Mouse (Mus musculus): Measurements from ENCODE around the gene Gm17622. TPM values are rescaled to one million over a fixed set of nuclear protein-coding genes. Genes with fewer than 3 reads are reported as not detected.

Gm17622 gene
- polyA plus RNA-seq, 2 experiments, result not detected

GRCm38 (mm10) chr13:96454288-96454687 lies 36.2 kb upstream of the Gm17622 start:
- Histone ChIP-seq H3K36me3 (replicated peaks; ENCODE audit: control insufficient read depth, insufficient read depth, low read depth) (no peaks in the 10 kb centered on the region), H3K4me3 (ENCODE audit: insufficient read depth in 1 of 2, low read depth in 2 of 2, low read length in 2 of 2) (no peak overlapping the region), H3K27ac (no peak overlapping the region), H3K9me3 (ENCODE audit: control insufficient read depth, low read length) (no peaks in the 10 kb centered on the region), H3K4me1 (replicated peaks; ENCODE audit: control insufficient read depth in 2 of 2, insufficient read depth in 2 of 2, low read length in 1 of 2) (no peaks in the 10 kb centered on the region), H3K27me3 (ENCODE audit: control insufficient read depth, insufficient read depth, low read length) (no peaks in the 10 kb centered on the region), H3K9ac (replicated peaks) (no peak overlapping the region), H3K4me2 (ENCODE audit: low read depth) (no peak overlapping the region)
- WGBS (ENCODE audit: insufficient replicate concordance), result 56% methylated on average over 3 of the region's 3 CpGs
- no peak for ATAC-seq (ENCODE audit: insufficient read depth)
- TF ChIP-seq EP300 (IDR thresholded peaks at IDR 0.05; ENCODE audit: low read depth) (no peak), CTCF (IDR thresholded peaks at IDR 0.05; ENCODE audit: low read depth) (no peak)
- no peak for DNase-seq (ENCODE audit: low read depth in 3 of 3, low spot score in 3 of 3)

- Histone ChIP-seq H3K4me2 (ENCODE audit: low read depth) (no peak overlapping the region), H3K4me1 (replicated peaks; ENCODE audit: control insufficient read depth in 2 of 2, insufficient read depth in 2 of 2, low read length in 1 of 2) (no peaks in the 10 kb centered on the region), H3K4me3 (ENCODE audit: insufficient read depth in 1 of 2, low read depth in 2 of 2, low read length in 2 of 2) (no peak overlapping the region), H3K27ac (no peak overlapping the region), H3K9me3 (ENCODE audit: control insufficient read depth, low read length) (no peaks in the 10 kb centered on the region), H3K27me3 (ENCODE audit: control insufficient read depth, insufficient read depth, low read length) (no peaks in the 10 kb centered on the region), H3K36me3 (replicated peaks; ENCODE audit: control insufficient read depth, insufficient read depth, low read depth) (no peaks in the 10 kb centered on the region), H3K9ac (replicated peaks) (no peak overlapping the region)
- ATAC-seq (ENCODE audit: insufficient read depth) (no peak), DNase-seq (ENCODE audit: low read depth in 3 of 3, low spot score in 3 of 3) (no peak)
- TF ChIP-seq EP300 (IDR thresholded peaks at IDR 0.05; ENCODE audit: low read depth) (no peak), CTCF (IDR thresholded peaks at IDR 0.05; ENCODE audit: low read depth) (no peak)
- WGBS (ENCODE audit: insufficient replicate concordance), result 64% methylated on average over 5 of the region's 5 CpGs
Measured at GRCm38 (mm10) chr13:96457566-96457965, 33.0 kb upstream of the Gm17622 start.

- Histone ChIP-seq H3K4me2 (ENCODE audit: low read depth) (no peak overlapping the region), H3K4me3 (ENCODE audit: insufficient read depth in 1 of 2, low read depth in 2 of 2, low read length in 2 of 2) (no peak overlapping the region), H3K27me3 (ENCODE audit: control insufficient read depth, insufficient read depth, low read length) (no peaks in the 10 kb centered on the region), H3K9me3 (ENCODE audit: control insufficient read depth, low read length) (no peaks in the 10 kb centered on the region), H3K36me3 (replicated peaks; ENCODE audit: control insufficient read depth, insufficient read depth, low read depth) (no peaks in the 10 kb centered on the region), H3K27ac (no peak overlapping the region), H3K9ac (replicated peaks) (no peak overlapping the region), H3K4me1 (replicated peaks; ENCODE audit: control insufficient read depth in 2 of 2, insufficient read depth in 2 of 2, low read length in 1 of 2) (no peaks in the 10 kb centered on the region)
- 62% methylated on average over 5 of the region's 5 CpGs for WGBS (ENCODE audit: insufficient replicate concordance)
- DNase-seq (ENCODE audit: low read depth in 3 of 3, low spot score in 3 of 3) (no peak), ATAC-seq (ENCODE audit: insufficient read depth) (no peak)
- TF ChIP-seq EP300 (IDR thresholded peaks at IDR 0.05; ENCODE audit: low read depth), result no peak
Measured at GRCm38 (mm10) chr13:96458018-96458417, 32.5 kb upstream of the Gm17622 start.

- no peak overlapping the region for H3K27ac ChIP-seq
- WGBS (ENCODE audit: insufficient replicate concordance), result 66% methylated on average over 4 of the region's 4 CpGs
- H3K4me1 ChIP-seq (replicated peaks; ENCODE audit: control insufficient read depth in 2 of 2, insufficient read depth in 2 of 2, low read length in 1 of 2), result no peaks in the 10 kb centered on the region
- no peaks in the 10 kb centered on the region for H3K36me3 ChIP-seq (replicated peaks; ENCODE audit: control insufficient read depth, insufficient read depth, low read depth)
- no peaks in the 10 kb centered on the region for H3K27me3 ChIP-seq (ENCODE audit: control insufficient read depth, insufficient read depth, low read length)
- ATAC-seq (ENCODE audit: insufficient read depth) (no peak), DNase-seq (ENCODE audit: low read depth in 3 of 3, low spot score in 3 of 3) (no peak)
- no peak overlapping the region for H3K4me2 ChIP-seq (ENCODE audit: low read depth)
- H3K9me3 ChIP-seq (ENCODE audit: control insufficient read depth, low read length), result no peaks in the 10 kb centered on the region
- TF ChIP-seq EP300 (IDR thresholded peaks at IDR 0.05; ENCODE audit: low read depth) (no peak), CTCF (IDR thresholded peaks at IDR 0.05; ENCODE audit: low read depth) (no peak)
- no peak overlapping the region for H3K4me3 ChIP-seq (ENCODE audit: insufficient read depth in 1 of 2, low read depth in 2 of 2, low read length in 2 of 2)
- H3K9ac ChIP-seq (replicated peaks), result no peak overlapping the region
Measured at GRCm38 (mm10) chr13:96458606-96459005, 31.9 kb upstream of the Gm17622 start.

GRCm38 (mm10) chr13:96462644-96463043 lies 27.9 kb upstream of the Gm17622 start:
- Histone ChIP-seq H3K4me1 (replicated peaks; ENCODE audit: control insufficient read depth in 2 of 2, insufficient read depth in 2 of 2, low read length in 1 of 2) (no peaks in the 10 kb centered on the region), H3K4me3 (ENCODE audit: insufficient read depth in 1 of 2, low read depth in 2 of 2, low read length in 2 of 2) (no peak overlapping the region), H3K27ac (no peak overlapping the region), H3K9me3 (ENCODE audit: control insufficient read depth, low read length) (no peaks in the 10 kb centered on the region), H3K36me3 (replicated peaks; ENCODE audit: control insufficient read depth, insufficient read depth, low read depth) (no peaks in the 10 kb centered on the region), H3K4me2 (ENCODE audit: low read depth) (no peak overlapping the region), H3K27me3 (ENCODE audit: control insufficient read depth, insufficient read depth, low read length) (no peaks in the 10 kb centered on the region), H3K9ac (replicated peaks) (no peak overlapping the region)
- WGBS (ENCODE audit: insufficient replicate concordance), result 63% methylated on average over 1 of the region's 1 CpGs
- ATAC-seq (ENCODE audit: insufficient read depth) (no peak), DNase-seq (ENCODE audit: low read depth in 3 of 3, low spot score in 3 of 3) (no peak)
- TF ChIP-seq EP300 (IDR thresholded peaks at IDR 0.05; ENCODE audit: low read depth) (no peak), CTCF (IDR thresholded peaks at IDR 0.05; ENCODE audit: low read depth) (no peak)
